Mouse (Mus musculus): ENCODE results near the gene Rhbg.
"Not testable (repeated sequence)": the region's sequence is repeated elsewhere in the genome, so short reads cannot be mapped to it uniquely, and the experiment has no call there.

The Rhbg gene

DNA sequence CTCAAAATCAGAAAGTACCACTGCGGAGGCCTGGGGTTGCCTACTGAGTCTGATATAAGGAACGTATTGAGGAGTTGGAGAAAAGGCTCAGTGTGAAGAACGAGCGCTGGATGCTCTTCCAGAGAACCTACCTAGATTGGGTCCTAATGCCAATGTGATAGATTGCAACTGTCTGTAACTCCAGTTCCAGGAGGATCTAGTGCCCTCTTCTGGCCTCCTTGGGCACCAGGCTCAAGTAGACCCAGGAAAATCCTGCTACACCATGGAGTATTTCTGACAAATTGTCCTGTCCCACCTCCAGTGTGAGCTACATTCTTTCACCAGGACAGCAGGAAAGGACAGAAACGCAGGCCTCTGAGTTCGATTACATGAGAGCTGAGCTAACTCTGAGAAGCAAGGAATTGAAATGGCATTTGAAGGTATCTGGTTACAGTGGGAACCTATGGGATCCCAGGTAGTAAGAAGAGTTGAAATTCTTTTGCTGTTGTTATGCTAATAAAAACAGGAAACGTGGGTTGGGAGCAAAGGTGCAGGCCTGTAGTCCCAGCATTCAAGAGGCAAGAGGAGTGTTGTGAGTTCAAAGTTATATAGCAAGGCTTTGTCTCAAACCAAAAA is 22.1 kb upstream of the Rhbg start:
- H3K36me3 ChIP-seq (ENCODE audit: control insufficient read depth, insufficient read depth, low read length, poor library complexity, severe bottlenecking), result no peaks in the 10 kb centered on the region
- DNase-seq (ENCODE audit: low read depth, low spot score), result no peak
- H3K27me3 ChIP-seq (ENCODE audit: control insufficient read depth, insufficient read depth, low read length, poor library complexity, severe bottlenecking), result no peaks in the 10 kb centered on the region

DNA sequence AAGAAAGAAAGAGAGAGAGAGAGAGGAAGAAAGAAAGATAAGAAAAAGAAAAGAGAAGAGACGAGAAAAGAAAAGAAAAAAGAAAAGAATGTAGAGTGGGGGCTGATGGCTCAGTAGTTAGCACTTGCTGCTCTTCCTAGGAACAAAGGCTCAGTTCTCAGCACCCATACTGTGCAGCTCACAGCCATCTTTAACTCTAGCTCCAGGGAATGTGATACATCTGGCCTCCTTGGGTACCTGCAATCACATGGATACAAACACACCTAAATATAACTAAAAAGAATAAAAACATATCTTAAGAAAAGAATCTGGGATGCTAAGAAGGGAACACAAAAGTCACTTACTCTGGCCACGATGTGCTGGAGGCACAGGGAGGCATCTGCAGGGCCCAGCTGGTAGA is 21.6 kb upstream of the Rhbg start:
- Histone ChIP-seq H3K36me3 (ENCODE audit: control insufficient read depth, insufficient read depth, low read length, poor library complexity, severe bottlenecking) (no peaks in the 10 kb centered on the region), H3K27me3 (ENCODE audit: control insufficient read depth, insufficient read depth, low read length, poor library complexity, severe bottlenecking) (no peaks in the 10 kb centered on the region)
- no peak for DNase-seq (ENCODE audit: low read depth, low spot score)

DNA sequence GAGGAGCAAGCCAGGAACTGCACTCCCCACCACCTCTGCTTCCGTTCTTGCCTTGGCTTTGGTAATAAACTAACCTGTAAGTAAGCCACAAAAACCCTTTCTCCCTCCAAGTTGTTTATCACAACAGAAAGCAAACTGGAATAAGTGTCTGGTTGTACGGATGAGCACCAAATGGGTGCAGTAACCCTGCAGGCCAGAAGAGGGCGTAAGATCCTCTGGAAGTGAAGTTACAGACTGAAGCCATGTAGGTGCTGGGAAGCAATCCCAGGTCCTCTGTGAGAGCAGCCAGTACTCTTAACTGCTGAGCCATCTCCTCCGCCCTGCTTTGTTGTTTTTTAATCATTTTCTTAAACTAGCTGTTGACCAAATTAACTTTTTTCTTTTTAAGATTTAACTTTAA is 19.5 kb upstream of the Rhbg start:
- no peak for DNase-seq (ENCODE audit: low read depth, low spot score)
- H3K27me3 ChIP-seq (ENCODE audit: control insufficient read depth, insufficient read depth, low read length, poor library complexity, severe bottlenecking), result no peaks in the 10 kb centered on the region
- no peaks in the 10 kb centered on the region for H3K36me3 ChIP-seq (ENCODE audit: control insufficient read depth, insufficient read depth, low read length, poor library complexity, severe bottlenecking)

DNA sequence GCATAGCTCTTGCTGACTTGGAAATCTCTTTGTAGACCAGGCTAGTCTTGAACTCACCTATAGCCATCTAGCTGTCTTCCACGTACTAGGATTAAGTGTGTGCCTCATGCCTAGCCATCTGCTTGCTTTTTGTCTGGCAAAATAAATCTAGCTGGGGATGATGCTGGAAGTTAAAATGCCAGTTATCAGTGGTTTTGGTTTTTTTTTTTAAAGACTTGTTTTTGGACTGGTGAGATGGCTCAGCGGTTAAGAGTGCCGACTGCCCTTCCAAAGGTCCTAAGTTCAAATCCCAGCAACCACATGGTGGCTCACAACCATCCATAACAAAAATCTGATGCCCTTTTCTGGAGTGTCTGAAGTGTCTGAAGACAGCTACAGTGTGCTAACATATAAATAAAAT is 17.4 kb upstream of the Rhbg start:
- DNase-seq (ENCODE audit: low read depth, low spot score), result no peak
- Histone ChIP-seq H3K27me3 (ENCODE audit: control insufficient read depth, insufficient read depth, low read length, poor library complexity, severe bottlenecking) (no peaks in the 10 kb centered on the region), H3K36me3 (ENCODE audit: control insufficient read depth, insufficient read depth, low read length, poor library complexity, severe bottlenecking) (no peaks in the 10 kb centered on the region)

DNA sequence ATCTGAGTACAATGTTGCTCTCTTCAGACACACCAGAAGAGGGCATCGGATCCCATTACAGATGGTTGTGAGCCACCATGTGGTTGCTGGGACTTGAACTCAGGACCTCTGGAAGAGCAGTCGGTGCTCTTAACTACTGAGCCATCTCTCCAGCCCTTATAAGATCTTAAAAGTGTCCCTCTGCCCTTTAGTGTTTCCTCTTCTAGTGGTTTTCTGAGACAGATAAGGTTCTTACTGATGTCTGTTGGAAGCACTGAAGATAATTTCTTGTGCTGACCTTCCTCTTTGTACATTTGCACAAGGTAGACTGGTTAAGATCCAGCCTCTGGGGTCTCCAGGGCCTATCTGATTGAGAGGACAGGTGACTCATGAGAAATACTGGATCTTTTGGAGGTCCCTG is 16.8 kb upstream of the Rhbg start:
- not testable (repeated sequence) for DNase-seq (ENCODE audit: low read depth, low spot score); H3K36me3 ChIP-seq (ENCODE audit: control insufficient read depth, insufficient read depth, low read length, poor library complexity, severe bottlenecking)

DNA sequence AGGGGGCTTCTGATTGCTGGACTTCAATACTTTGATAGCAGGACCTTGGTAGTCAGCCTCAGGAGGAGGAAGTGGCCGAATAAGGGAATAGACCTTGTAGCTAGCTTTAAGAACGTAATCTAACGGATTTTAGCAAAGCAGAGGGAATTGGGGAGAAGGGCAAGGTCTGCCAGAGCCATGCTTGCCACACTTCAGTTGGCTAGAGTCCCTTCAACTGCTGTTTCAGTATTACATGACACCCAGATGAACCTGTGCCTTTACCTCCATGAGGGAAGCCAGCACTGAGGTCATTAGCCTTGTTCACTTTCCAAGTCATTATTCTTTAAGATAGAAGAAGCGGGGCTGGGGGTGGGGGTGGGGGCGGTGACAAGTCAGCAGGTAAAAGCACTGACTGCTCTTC is 14.5 kb upstream of the Rhbg start:
- no peak for DNase-seq (ENCODE audit: low read depth, low spot score)
- Histone ChIP-seq H3K27me3 (ENCODE audit: control insufficient read depth, insufficient read depth, low read length, poor library complexity, severe bottlenecking) (no peaks in the 10 kb centered on the region), H3K36me3 (ENCODE audit: control insufficient read depth, insufficient read depth, low read length, poor library complexity, severe bottlenecking) (no peaks in the 10 kb centered on the region)

More for the DNA sequence above, 16.8 kb upstream of the Rhbg start:
- not testable (repeated sequence) for H3K27me3 ChIP-seq (ENCODE audit: control insufficient read depth, insufficient read depth, low read length, poor library complexity, severe bottlenecking)

DNA sequence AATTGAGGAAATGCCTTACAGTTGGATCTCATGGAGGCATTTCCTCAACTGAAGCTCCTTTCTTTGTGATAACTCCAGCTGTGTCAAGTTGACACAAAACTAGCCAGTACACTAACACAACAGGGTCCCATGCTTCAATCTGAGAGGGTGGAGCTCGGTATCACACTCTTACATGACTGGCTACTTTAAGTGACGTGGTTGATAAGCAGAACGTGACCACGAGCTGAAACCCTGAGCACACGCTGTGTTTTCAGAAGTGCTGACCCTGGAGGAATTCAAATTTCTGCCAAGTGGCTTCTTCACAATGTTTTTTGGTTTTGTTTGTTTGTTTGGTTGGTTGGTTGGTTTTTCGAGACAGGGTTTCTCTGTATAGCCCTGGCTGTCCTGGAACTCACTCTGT is 13.5 kb upstream of the Rhbg start:
- not testable (repeated sequence) for DNase-seq (ENCODE audit: low read depth, low spot score); H3K36me3 ChIP-seq (ENCODE audit: control insufficient read depth, insufficient read depth, low read length, poor library complexity, severe bottlenecking)

DNA sequence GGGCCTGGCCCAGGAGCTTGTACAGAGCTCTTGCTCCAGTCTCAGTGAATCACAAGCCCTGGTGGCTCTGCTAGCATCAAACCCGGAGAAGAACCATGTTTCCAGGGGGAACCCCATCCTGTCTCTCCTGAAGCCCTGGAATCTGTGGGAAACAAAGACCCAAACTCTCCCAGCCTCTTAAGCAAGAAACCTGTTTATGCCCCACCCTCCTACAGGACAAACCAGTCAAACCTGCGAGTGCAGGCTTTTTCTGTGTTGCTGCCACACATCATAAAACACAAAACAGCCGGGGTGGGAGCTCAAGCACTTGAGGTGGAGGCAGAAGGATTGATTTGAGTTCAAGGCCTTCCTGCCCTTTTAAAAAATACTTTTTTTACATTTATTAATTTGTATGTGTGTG is 7.8 kb upstream of the Rhbg start:
- H3K36me3 ChIP-seq (ENCODE audit: control insufficient read depth, insufficient read depth, low read length, poor library complexity, severe bottlenecking), result no peaks in the 10 kb centered on the region
- no peak for DNase-seq (ENCODE audit: low read depth, low spot score)
- peaks cover 1% of the 10 kb centered on the region; the same call in 1 of the 2 replicates for H3K27me3 ChIP-seq (ENCODE audit: control insufficient read depth, insufficient read depth, low read length, poor library complexity, severe bottlenecking)

More for the DNA sequence above, 13.5 kb upstream of the Rhbg start:
- not testable (repeated sequence) for H3K27me3 ChIP-seq (ENCODE audit: control insufficient read depth, insufficient read depth, low read length, poor library complexity, severe bottlenecking)

DNA sequence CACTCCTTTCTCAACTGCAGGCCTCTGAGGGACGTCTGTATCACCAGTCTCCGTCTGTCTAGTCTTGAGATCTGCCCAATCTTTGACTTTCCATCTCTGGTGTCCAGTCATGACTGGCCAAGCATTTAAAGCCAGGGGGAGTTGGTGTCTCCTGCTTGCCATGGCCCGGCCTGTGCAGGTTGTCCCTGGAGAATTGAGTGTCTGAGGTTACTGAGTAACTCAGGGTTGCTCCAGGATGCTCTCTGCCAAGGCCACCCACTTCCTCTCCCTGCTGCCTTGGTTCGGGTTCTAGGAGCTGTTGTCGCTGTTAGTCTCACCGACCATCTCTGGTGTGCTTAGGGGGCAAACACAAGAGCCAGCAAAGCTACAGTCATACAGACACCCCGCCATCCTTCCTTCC is 1.9 kb upstream of the Rhbg start:
- H3K36me3 ChIP-seq (ENCODE audit: control insufficient read depth, insufficient read depth, low read length, poor library complexity, severe bottlenecking), result no peaks in the 10 kb centered on the region
- H3K27me3 ChIP-seq (ENCODE audit: control insufficient read depth, insufficient read depth, low read length, poor library complexity, severe bottlenecking), result peaks cover 1% of the 10 kb centered on the region; the same call in 1 of the 2 replicates
- no peak for DNase-seq (ENCODE audit: low read depth, low spot score)

DNA sequence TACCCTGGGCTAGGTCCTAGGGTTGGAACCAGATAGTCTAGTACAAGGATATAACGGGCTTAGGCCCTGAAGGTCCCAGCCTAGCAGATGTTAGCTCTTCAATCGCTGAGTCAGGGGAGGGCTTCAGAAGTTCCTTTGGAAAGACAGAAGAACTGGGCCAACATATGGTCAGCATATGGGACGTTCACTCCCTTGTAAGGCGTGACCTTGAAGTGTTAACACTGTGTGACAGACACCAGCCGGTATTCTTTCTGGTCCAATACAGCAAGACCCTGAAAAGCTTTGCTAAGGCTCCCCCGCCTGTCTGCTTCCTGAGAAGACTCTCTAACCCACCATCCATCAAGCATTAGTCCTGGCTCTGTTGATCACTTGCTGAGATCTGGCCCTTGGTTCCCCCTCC is 1.4 kb upstream of the Rhbg start:
- H3K36me3 ChIP-seq (ENCODE audit: control insufficient read depth, insufficient read depth, low read length, poor library complexity, severe bottlenecking), result no peaks in the 10 kb centered on the region
- DNase-seq (ENCODE audit: low read depth, low spot score), result no peak
- peaks cover 1% of the 10 kb centered on the region; the same call in 1 of the 2 replicates for H3K27me3 ChIP-seq (ENCODE audit: control insufficient read depth, insufficient read depth, low read length, poor library complexity, severe bottlenecking)

DNA sequence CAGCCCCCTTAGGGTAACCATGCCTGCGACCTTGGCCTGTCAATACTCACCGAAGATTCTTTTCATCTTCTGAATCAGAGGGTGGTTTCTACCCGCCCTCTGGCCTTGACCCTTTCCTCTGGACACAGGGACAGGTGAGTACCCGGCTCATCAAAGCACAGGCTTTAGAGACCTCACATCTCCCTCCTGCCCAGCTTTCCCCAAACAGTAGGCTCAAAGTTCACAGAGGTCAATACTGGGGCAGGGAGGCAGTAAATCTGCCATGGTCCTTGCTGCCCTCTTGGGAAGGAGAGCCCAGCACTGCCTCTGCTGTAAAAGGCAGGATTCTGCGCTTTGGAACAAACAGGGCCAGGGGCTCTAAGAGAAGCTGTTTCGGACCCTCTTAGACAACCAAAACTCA is 1.8 kb downstream of the Rhbg start:
- DNase-seq (ENCODE audit: low read depth, low spot score), result no peak
- Histone ChIP-seq H3K27me3 (ENCODE audit: control insufficient read depth, insufficient read depth, low read length, poor library complexity, severe bottlenecking) (peaks cover under 1% of the 10 kb centered on the region; the same call in 1 of the 2 replicates), H3K36me3 (ENCODE audit: control insufficient read depth, insufficient read depth, low read length, poor library complexity, severe bottlenecking) (no peaks in the 10 kb centered on the region)

DNA sequence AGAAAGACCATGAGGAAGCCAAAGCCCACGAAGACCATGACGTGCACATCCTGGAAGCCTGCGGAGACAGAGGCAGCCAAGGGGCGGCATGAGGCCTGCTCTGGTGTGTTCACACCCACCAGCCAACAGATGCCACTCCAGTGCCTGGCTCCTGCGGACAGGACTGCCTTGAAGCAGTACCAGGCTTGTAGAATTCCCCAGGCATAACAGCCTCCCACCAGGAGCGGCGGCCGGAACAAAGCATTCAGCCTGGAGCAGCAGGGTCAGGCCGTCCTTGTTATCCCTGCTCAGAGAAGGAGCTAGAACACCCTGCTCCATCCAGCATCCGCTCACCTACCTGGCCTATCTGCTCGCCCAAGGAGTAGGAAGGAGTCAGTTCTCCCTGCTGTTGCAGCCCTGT is 6.1 kb downstream of the Rhbg start:
- no peak for DNase-seq (ENCODE audit: low read depth, low spot score)
- H3K36me3 ChIP-seq (ENCODE audit: control insufficient read depth, insufficient read depth, low read length, poor library complexity, severe bottlenecking), result no peaks in the 10 kb centered on the region
- H3K27me3 ChIP-seq (ENCODE audit: control insufficient read depth, insufficient read depth, low read length, poor library complexity, severe bottlenecking), result no peaks in the 10 kb centered on the region

DNA sequence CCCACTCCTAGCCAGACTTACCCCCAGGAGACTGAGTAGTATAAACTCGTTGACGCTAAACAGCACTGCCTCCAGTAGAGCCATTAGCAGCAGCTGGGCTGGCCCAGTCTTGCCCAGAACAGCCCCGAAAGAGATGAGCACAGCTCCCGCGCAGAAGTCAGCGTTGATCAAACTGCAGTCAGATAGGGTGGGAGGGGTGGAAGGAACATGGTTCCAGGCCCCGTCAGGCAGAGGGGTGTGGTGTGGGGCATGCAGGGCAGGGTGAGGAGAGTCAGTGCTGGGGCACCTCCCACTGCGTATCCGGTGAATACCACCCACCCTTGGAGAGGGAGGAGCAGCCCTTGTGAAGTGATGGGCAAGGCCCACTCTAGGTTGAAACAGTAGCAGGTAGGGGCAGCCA is 6.8 kb downstream of the Rhbg start:
- DNase-seq (ENCODE audit: low read depth, low spot score), result no peak
- no peaks in the 10 kb centered on the region for H3K36me3 ChIP-seq (ENCODE audit: control insufficient read depth, insufficient read depth, low read length, poor library complexity, severe bottlenecking)
- no peaks in the 10 kb centered on the region for H3K27me3 ChIP-seq (ENCODE audit: control insufficient read depth, insufficient read depth, low read length, poor library complexity, severe bottlenecking)

DNA sequence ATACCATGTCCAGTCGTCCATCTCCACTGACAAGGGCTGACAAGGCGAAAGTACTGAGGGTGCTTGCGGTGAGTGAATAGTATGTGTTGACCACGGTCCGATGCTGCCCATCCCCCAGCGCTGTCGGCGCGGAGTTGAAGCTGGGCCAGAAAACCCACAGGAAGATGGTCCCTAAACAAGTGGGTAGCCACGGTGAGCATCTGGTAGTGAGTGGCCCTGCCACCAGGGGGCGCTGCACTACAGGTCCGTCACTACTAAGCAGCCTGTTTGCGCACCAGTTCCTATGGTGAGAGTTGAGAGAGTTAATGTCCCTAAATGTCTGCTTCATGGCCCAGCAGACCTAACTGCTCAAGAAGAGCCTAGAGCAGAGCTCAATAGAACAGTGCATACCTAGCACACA is 8.7 kb downstream of the Rhbg start:
- Histone ChIP-seq H3K27me3 (ENCODE audit: control insufficient read depth, insufficient read depth, low read length, poor library complexity, severe bottlenecking) (no peaks in the 10 kb centered on the region), H3K36me3 (ENCODE audit: control insufficient read depth, insufficient read depth, low read length, poor library complexity, severe bottlenecking) (no peaks in the 10 kb centered on the region)
- peak; percentile 86 for DNase-seq (ENCODE audit: low read depth, low spot score)

DNA sequence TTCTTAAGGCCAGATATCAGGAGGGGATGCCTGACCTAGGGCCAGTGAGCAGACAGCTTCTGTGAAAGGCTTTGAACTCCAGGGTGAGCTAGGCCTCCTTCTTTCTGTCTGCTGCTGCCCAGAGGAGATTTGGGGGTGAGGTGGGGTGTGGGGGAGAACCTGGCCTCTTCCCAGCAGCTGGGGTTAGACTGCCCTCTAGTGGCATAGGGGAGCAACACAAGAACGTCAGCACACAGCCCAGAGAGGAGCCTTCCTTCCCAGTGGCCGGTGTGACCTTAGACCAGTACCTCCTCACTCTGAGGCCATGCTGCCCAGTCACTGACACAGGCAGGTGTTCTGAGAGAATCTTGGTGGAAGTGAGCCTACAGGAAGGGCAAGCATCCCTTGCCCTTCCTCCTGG is 10.4 kb downstream of the Rhbg start:
- H3K36me3 ChIP-seq (ENCODE audit: control insufficient read depth, insufficient read depth, low read length, poor library complexity, severe bottlenecking), result no peaks in the 10 kb centered on the region
- no peaks in the 10 kb centered on the region for H3K27me3 ChIP-seq (ENCODE audit: control insufficient read depth, insufficient read depth, low read length, poor library complexity, severe bottlenecking)
- DNase-seq (ENCODE audit: low read depth, low spot score), result peak; percentile 80

DNA sequence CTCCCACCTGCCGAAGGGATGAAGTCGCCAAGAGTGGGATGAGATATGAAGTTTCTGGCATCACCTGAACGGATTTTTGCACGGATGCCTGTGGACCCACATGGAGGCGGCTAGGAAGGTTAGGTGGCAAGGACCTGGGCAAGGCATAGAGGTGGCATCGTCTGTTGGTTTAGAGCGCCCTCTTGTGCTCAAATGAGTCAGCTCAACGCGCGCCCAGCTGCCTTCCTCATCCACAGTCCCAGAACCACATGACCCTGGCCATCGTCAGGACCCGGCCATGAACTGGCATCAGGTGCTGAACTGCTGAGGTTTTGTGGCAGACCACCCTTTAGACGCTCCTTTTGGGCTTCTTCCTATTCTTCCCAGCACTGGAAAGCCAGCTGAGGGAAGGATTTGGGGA is 12.0 kb downstream of the Rhbg start:
- Histone ChIP-seq H3K27me3 (ENCODE audit: control insufficient read depth, insufficient read depth, low read length, poor library complexity, severe bottlenecking) (no peaks in the 10 kb centered on the region), H3K36me3 (ENCODE audit: control insufficient read depth, insufficient read depth, low read length, poor library complexity, severe bottlenecking) (no peaks in the 10 kb centered on the region)
- peak; percentile 88 for DNase-seq (ENCODE audit: low read depth, low spot score)

Data from splenic B cell, adult 2 months (primary cell).